In the genomic region with DNA sequence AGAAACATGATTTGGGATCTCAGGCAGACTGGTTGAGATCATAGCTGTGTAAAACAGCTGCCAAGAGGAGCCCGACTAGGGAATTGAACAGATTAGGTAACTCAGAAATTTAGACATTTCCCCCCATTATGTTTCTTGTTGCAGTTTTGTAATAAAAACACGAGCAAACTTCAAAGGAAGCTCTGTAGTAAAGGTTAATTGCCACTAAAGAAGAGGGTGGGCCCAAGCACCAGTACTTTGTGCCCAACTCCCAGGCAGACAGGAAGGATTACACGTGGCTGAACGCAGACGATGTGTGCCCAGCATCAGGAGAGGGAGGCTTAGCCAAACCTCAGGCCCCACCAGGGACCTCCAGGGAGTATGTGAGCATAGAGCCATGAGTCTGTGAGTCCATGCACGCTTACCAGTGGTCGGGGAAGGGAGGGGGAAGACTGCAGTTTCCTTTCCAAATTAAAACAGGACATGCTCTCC, we compare ENCODE assay signal across 12 mouse cellular contexts.
A peak's percentile ranks its signal among the peaks of the same experiment; 100 is the strongest.
DNase-seq lines count a peak whose midpoint lies in the region; ATAC-seq and TF ChIP-seq lines count a peak whose summit lies in the region.
"Had no signal": no experiment of that assay in that cellular context is flagged by ENCODE, and none has a peak within 500 bp of the region (broad histone marks: within the 10 kb centered on the region; RNA-seq: fewer than 3 reads in every experiment).

No protein-coding gene starts in this region.

- no peak for DNase-seq in stomach, postnatal 0 days (ENCODE audit: low spot score)
- peak; percentile 4 to 24 for DNase-seq in gastrocnemius, adult 8-10 months (ENCODE audit: low spot score in 2 of 2)
- DNase-seq in heart, postnatal 10 days = peak; percentile 64 to 66
- DNase-seq in skeletal muscle tissue, adult 2 months (ENCODE audit: low read depth, low spot score) = peak; percentile 47
- DNase-seq in layer of hippocampus, adult 8-10 months (ENCODE audit: low spot score in 2 of 2) = no peak
- no peak for DNase-seq in thymus, postnatal 14 days
- no peak for DNase-seq in natural killer cell, adult 2 months (ENCODE audit: low spot score in 2 of 2)
- DNase-seq: liver, embryonic 13.5 days had no signal

- peaks cover 12% of the 10 kb centered on the region for H3K4me1 ChIP-seq in stomach, embryonic 16.5 days (ENCODE audit: control insufficient read depth, insufficient read depth, low read length)
- H3K4me1 ChIP-seq in stomach, postnatal 0 days (replicated peaks; ENCODE audit: control insufficient read depth, insufficient read depth) = peaks cover 4% of the 10 kb centered on the region; the same call in 1 of the 2 replicates
- H3K4me1 ChIP-seq: liver, embryonic 13.5 days had no signal

- H3K4me2 ChIP-seq in stomach, embryonic 16.5 days (ENCODE audit: low read depth, low read length) = no peak overlapping the region
- H3K4me2 ChIP-seq in stomach, postnatal 0 days (replicated peaks; ENCODE audit: low read depth) = no peak overlapping the region
- H3K4me2 ChIP-seq: liver, embryonic 13.5 days had no signal

- no peaks in the 10 kb centered on the region for H3K36me3 ChIP-seq in stomach, embryonic 16.5 days (ENCODE audit: control insufficient read depth, insufficient read depth, low read length)
- H3K36me3 ChIP-seq in stomach, postnatal 0 days (ENCODE audit: control insufficient read depth, insufficient read depth, low read length) = no peaks in the 10 kb centered on the region
- H3K36me3 ChIP-seq: liver, embryonic 13.5 days had no signal

- no peaks in the 10 kb centered on the region for H3K9me3 ChIP-seq in stomach, embryonic 16.5 days (replicated peaks; ENCODE audit: control insufficient read depth, low read length)
- no peaks in the 10 kb centered on the region for H3K9me3 ChIP-seq in stomach, postnatal 0 days (ENCODE audit: control insufficient read depth, low read length)
- H3K9me3 ChIP-seq: liver, embryonic 13.5 days had no signal

- WGBS in stomach, embryonic 16.5 days = 40% methylated on average over 7 of the region's 7 CpGs
- 35% methylated on average over 7 of the region's 7 CpGs for WGBS in stomach, postnatal 0 days

- H3K9ac ChIP-seq in stomach, embryonic 16.5 days (ENCODE audit: low read length) = no peak overlapping the region
- H3K9ac ChIP-seq in stomach, postnatal 0 days (ENCODE audit: low read length) = no peak overlapping the region
- H3K9ac ChIP-seq: liver, embryonic 13.5 days had no signal

- intact Hi-C loops in heart, postnatal 10 days (cut with DNase I) = loop anchor here (10.0 kb wide), 1 partner anchor 230 kb away; no protein-coding TSS in a partner anchor

- H3K4me3 ChIP-seq in stomach, embryonic 16.5 days (replicated peaks; ENCODE audit: low read length) = no peak overlapping the region
- no peak overlapping the region for H3K4me3 ChIP-seq in stomach, postnatal 0 days (ENCODE audit: low read depth, low read length)
- H3K4me3 ChIP-seq: erythroblast, embryonic 14.5 days; liver, embryonic 13.5 days; myocyte had no signal

- TF ChIP-seq CTCF in stomach, postnatal 0 days (IDR thresholded peaks at IDR 0.05; ENCODE audit: low read depth) = no peak

- no peak for TF ChIP-seq EP300 in stomach, postnatal 0 days (optimal IDR thresholded peaks at IDR 0.05)

- no peaks in the 10 kb centered on the region for H3K27me3 ChIP-seq in stomach, embryonic 16.5 days (ENCODE audit: control insufficient read depth, insufficient read depth, low read length)
- no peaks in the 10 kb centered on the region for H3K27me3 ChIP-seq in stomach, postnatal 0 days (ENCODE audit: control insufficient read depth, insufficient read depth, low read length)
- H3K27me3 ChIP-seq: liver, embryonic 13.5 days had no signal

- ATAC-seq in stomach, embryonic 16.5 days (ENCODE audit: insufficient read depth, low FRiP score) = no peak
- ATAC-seq in stomach, postnatal 0 days (ENCODE audit: low FRiP score, low TSS enrichment) = no peak
- ATAC-seq: intestine, postnatal 0 days had no signal

- H3K27ac ChIP-seq in stomach, embryonic 16.5 days (ENCODE audit: low read length) = peak overlapping the region; percentile 21; the same call in 1 of the 2 replicates
- no peak overlapping the region; the same call in 1 of the 2 replicates for H3K27ac ChIP-seq in stomach, postnatal 0 days (replicated peaks)
- H3K27ac ChIP-seq: liver, embryonic 13.5 days had no signal

Comparison
In these comparisons a context has a peak if more than half of its experiments do, and no peak if none do; other contexts are left out.
1. DNase-seq: peak in gastrocnemius, adult 8-10 months (2 of 2), heart, postnatal 10 days (2 of 2) and skeletal muscle tissue, adult 2 months (single experiment); none in stomach, postnatal 0 days (single experiment), layer of hippocampus, adult 8-10 months (0 of 2), thymus, postnatal 14 days (single experiment) and natural killer cell, adult 2 months (0 of 2).